In the genomic region with DNA sequence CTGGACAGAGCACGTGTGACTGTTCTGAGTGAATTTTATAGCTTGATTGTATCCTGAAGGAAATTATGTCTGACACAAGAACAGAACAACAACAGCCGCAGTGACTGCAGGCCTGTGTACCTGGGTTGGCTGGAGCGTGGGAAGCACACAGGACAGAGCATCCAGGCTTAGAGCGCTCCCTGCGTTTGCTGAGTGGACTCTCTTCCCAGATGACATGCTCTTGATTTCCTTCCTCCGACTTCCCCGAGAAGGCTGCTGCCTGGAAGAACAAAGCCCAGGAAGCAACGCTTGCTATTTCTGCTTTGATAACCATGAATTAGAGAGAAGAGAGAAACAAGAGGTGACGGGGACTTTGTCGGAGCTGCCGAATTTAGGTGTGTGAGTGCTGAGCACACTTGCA, we compare ENCODE assay signal across 25 mouse cellular contexts.
A peak's percentile ranks its signal among the peaks of the same experiment; 100 is the strongest.
DNase-seq lines count a peak whose midpoint lies in the region; ATAC-seq and TF ChIP-seq lines count a peak whose summit lies in the region.
"Had no signal": no experiment of that assay in that cellular context is flagged by ENCODE, and none has a peak within 500 bp of the region (broad histone marks: within the 10 kb centered on the region; RNA-seq: fewer than 3 reads in every experiment).

No protein-coding gene starts in this region.

- DNase-seq in adrenal gland, postnatal 14 days: peak; percentile 15
- no peak for DNase-seq in adrenal gland, adult 18-20 months (ENCODE audit: low spot score in 2 of 2)
- peak; percentile 3 to 4 for DNase-seq in heart, postnatal 10 days
- peak; percentile 22 for DNase-seq in retina, embryonic 14.5 days (ENCODE audit: low spot score)
- DNase-seq in retina, postnatal 1 day: no peak
- no peak for DNase-seq in stomach, postnatal 0 days (ENCODE audit: low spot score)
- DNase-seq: adrenal gland, adult 2 months; cerebellum, adult 11 months; cerebellum, postnatal 14 days; gastrocnemius, postnatal 25 days; kidney, postnatal 36 days; layer of hippocampus, postnatal 36 days; lung, adult 2 months; lung, postnatal 4 days; thymus, postnatal 14 days had no signal

- no peak overlapping the region for H3K4me3 ChIP-seq in heart, embryonic 11.5 days (ENCODE audit: low read depth, low read length)
- no peak overlapping the region for H3K4me3 ChIP-seq in stomach, postnatal 0 days (ENCODE audit: low read depth, low read length)
- H3K4me3 ChIP-seq: embryonic facial prominence, embryonic 12.5 days; midbrain, embryonic 10.5 days; neural tube, embryonic 13.5 days had no signal

- H3K27ac ChIP-seq in heart, embryonic 11.5 days (ENCODE audit: low read depth, low read length): no peak overlapping the region
- no peak overlapping the region for H3K27ac ChIP-seq in stomach, postnatal 0 days (replicated peaks)
- H3K27ac ChIP-seq: embryonic facial prominence, embryonic 12.5 days; hindbrain, embryonic 14.5 days; midbrain, embryonic 10.5 days; neural tube, embryonic 13.5 days had no signal

- no peaks in the 10 kb centered on the region for H3K36me3 ChIP-seq in heart, embryonic 11.5 days (ENCODE audit: control insufficient read depth, insufficient read depth, low read length)
- no peaks in the 10 kb centered on the region for H3K36me3 ChIP-seq in stomach, postnatal 0 days (ENCODE audit: control insufficient read depth, insufficient read depth, low read length)
- H3K36me3 ChIP-seq: embryonic facial prominence, embryonic 12.5 days; G1E; midbrain, embryonic 10.5 days; neural tube, embryonic 13.5 days had no signal

- no peak for ATAC-seq in heart, embryonic 11.5 days (replicated peaks; ENCODE audit: insufficient number of reproducible peaks, low FRiP score, low TSS enrichment)
- no peak for ATAC-seq in stomach, postnatal 0 days (ENCODE audit: low FRiP score, low TSS enrichment)
- ATAC-seq in granulocyte monocyte progenitor cell, adult 5-6 weeks (replicated peaks; ENCODE audit: poor library complexity, severe bottlenecking): no peak
- ATAC-seq: CD4-positive, CD25-positive, alpha-beta regulatory T cell, adult 4 months; intestine, postnatal 0 days had no signal

- 33% methylated on average over 11 of the region's 11 CpGs for WGBS in heart, embryonic 11.5 days (ENCODE audit: insufficient replicate concordance)
- WGBS in stomach, postnatal 0 days: 49% methylated on average over 11 of the region's 11 CpGs

- 0 out of 2 replicates have a peak, but pooled peaks cover 3% of the 10 kb centered on the region for H3K9me3 ChIP-seq in heart, embryonic 11.5 days (replicated peaks; ENCODE audit: control insufficient read depth, low read length)
- H3K9me3 ChIP-seq in stomach, postnatal 0 days (ENCODE audit: control insufficient read depth, low read length): no peaks in the 10 kb centered on the region
- H3K9me3 ChIP-seq: embryonic facial prominence, embryonic 12.5 days; G1E; midbrain, embryonic 10.5 days; neural tube, embryonic 13.5 days had no signal

- TF ChIP-seq CTCF in stomach, postnatal 0 days (IDR thresholded peaks at IDR 0.05; ENCODE audit: low read depth): 0 out of 2 replicates have a peak, but pooled peaks have one; percentile 4

- no peak overlapping the region for H3K4me2 ChIP-seq in heart, embryonic 11.5 days
- H3K4me2 ChIP-seq in stomach, postnatal 0 days (replicated peaks; ENCODE audit: low read depth): no peak overlapping the region
- H3K4me2 ChIP-seq: embryonic facial prominence, embryonic 12.5 days; hindbrain, embryonic 14.5 days; liver, embryonic 11.5 days; neural tube, embryonic 13.5 days had no signal

- intact Hi-C loops in heart, postnatal 10 days (cut with DNase I): no loop called here

- no peaks in the 10 kb centered on the region for H3K27me3 ChIP-seq in heart, embryonic 11.5 days (ENCODE audit: control insufficient read depth, insufficient read depth, low read length)
- H3K27me3 ChIP-seq in stomach, postnatal 0 days (ENCODE audit: control insufficient read depth, insufficient read depth, low read length): no peaks in the 10 kb centered on the region
- H3K27me3 ChIP-seq: embryonic facial prominence, embryonic 12.5 days; neural tube, embryonic 13.5 days had no signal

- no peaks in the 10 kb centered on the region for H3K4me1 ChIP-seq in heart, embryonic 11.5 days (ENCODE audit: control insufficient read depth, insufficient read depth, low read length)
- no peaks in the 10 kb centered on the region for H3K4me1 ChIP-seq in stomach, postnatal 0 days (replicated peaks; ENCODE audit: control insufficient read depth, insufficient read depth)
- H3K4me1 ChIP-seq: embryonic facial prominence, embryonic 12.5 days; neural tube, embryonic 13.5 days had no signal

- no peak overlapping the region for H3K9ac ChIP-seq in heart, embryonic 11.5 days (ENCODE audit: low read depth, low read length)
- no peak overlapping the region for H3K9ac ChIP-seq in stomach, postnatal 0 days (ENCODE audit: low read length)
- H3K9ac ChIP-seq: embryonic facial prominence, embryonic 12.5 days; hindbrain, embryonic 14.5 days; neural tube, embryonic 13.5 days had no signal

- no peak for TF ChIP-seq EP300 in stomach, postnatal 0 days (optimal IDR thresholded peaks at IDR 0.05)

Comparison
In these comparisons a context has a peak if more than half of its experiments do, and no peak if none do; other contexts are left out.
1. DNase-seq: peak in adrenal gland, postnatal 14 days (single experiment), heart, postnatal 10 days (2 of 2) and retina, embryonic 14.5 days (single experiment); none in adrenal gland, adult 18-20 months (0 of 2), retina, postnatal 1 day (single experiment) and stomach, postnatal 0 days (single experiment).